Mouse (Mus musculus): ENCODE data around the gene Gm20425.
"Not testable (repeated sequence)": the region's sequence is repeated elsewhere in the genome, so short reads cannot be mapped to it uniquely, and the experiment has no call there.

Gene Gm20425

GRCm38 (mm10) chr9:103224721-103225120 lies 5.4 kb downstream of the Gm20425 start:
- no peak for DNase-seq (ENCODE audit: low read depth)

- DNase-seq (ENCODE audit: low read depth), result no peak
These were observed 15.8 kb downstream of the Gm20425 start for GRCm38 (mm10) chr9:103214281-103214680.

DNA sequence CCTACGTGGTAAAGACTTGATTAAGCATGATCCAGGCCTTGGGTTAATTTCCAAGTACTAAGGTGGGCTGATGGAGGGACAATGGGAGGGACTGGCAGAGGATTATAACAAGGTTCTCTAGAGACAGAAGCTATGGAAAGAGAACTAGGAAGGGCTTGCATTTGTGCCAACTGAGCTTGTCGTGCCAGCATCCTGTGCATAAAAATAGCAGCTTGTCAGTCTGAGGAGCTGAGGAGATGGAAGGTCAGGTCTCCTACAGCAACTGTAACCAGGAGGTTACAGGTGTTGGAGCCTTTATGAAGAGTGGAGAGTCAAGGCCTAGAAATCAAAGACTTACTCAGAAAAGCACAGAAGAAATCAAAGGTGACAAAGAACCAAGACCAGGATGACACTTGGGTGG lies 16.5 kb downstream of the Gm20425 start:
- DNase-seq (ENCODE audit: low read depth), result no peak

- DNase-seq (ENCODE audit: low read depth), result no peak
These were observed 17.3 kb downstream of the Gm20425 start for GRCm38 (mm10) chr9:103212654-103213420.

GRCm38 (mm10) chr9:103208802-103209423 lies 21.2 kb downstream of the Gm20425 start:
- no peak for DNase-seq (ENCODE audit: low read depth)

DNA sequence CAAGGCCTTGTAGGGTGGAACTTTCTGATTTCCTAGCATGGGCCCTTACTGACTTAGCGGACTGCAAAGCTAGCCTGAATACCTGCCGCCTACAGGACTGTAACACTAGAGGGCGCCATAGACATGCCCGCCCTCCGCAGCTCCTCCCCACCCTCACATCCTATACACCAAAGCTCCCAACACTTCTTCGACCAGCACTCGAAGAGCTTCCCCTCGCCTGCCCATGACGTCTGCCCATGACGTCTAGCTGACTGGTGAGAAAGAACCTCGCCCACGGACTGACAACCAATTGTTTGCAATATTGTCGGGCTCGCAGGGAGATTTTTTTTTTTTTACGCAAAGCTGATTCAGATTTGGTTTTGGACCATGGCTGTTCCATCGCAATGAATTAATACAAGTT lies 22.3 kb downstream of the Gm20425 start:
- DNase-seq (ENCODE audit: low read depth), result peak; percentile 90

DNA sequence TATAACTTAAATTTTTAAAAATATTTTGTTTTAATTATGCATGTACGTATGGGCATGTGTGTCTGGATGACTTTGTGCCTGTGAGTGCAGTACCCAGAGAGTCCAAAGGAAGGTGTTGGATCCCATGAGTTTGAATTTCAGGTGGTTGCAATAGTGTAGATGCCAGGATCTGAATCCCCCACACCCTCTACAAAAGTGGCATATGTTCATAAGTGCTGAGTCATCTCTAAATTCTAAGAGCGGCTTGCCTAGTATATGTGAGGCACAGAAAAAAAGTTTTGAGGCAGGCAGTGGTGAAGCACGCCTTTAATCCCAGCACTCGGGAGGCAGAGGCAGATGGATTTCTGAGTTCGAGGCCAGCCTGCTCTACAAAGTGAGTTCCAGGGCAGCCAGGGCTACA lies 24.3 kb downstream of the Gm20425 start:
- no peak for DNase-seq (ENCODE audit: low read depth)

DNA sequence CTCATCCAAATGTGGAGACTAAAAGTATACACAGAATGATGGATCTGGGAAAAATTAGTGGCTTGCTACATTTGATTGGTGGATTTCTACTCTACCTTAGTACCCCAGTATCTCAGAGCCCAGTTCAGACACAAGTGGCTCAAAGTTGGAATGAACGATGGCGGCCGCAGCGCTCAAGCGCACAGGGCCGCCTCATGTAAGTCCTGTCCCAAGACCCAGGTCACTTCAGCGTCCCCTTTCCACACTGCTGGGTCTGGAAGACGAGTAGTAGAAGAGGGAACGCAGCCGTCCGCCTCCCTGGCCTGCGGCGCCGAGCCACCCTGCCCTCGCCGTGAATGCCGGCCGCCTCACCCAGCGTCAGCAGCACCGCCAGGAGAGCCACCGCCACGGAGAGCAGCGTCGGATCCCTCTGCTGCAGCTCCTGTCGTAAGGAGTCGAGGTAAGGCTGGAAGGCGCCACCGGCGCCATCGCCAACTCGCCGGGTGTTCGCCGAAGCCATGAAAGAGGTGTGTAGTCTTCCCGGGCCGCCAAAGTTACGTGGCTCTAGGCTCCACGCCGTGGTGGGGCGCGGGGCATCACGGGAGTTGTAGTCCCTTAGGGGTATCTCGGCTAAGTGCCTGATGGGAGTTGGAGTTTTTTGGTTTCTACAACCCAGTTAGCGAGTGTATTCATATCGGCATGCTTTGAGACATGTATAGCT lies 28.4 kb downstream of the Gm20425 start, which contains the start of gene Srprb:
TSS of gene Srprb (minus strand) at position 577 of the 700 bp plus-strand sequence.
- peak; percentile 92 for DNase-seq (ENCODE audit: low read depth)

GRCm38 (mm10) chr9:103188416-103188815 lies 41.7 kb downstream of the Gm20425 start:
- no peak for DNase-seq (ENCODE audit: low read depth)

DNA sequence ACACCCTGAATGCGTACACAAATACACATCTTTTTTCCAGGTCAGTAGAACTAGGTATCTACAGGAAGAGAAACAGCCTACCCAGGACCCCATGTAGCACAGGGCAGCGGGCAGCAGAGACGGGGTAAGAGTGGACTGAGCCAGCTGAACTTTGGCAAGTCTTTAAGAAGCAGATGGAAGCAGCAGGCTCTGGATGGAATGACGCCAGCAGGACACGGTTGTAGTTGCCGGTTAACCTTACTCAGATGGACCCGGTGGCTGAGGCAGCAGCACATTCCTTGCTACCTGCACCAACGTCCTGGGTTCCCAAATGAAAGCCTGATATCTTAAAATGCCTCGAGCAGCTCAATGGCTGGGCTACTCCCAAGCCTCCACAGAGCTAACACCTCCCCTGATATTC lies 43.4 kb downstream of the Gm20425 start:
- no peak for DNase-seq (ENCODE audit: low read depth)

DNA sequence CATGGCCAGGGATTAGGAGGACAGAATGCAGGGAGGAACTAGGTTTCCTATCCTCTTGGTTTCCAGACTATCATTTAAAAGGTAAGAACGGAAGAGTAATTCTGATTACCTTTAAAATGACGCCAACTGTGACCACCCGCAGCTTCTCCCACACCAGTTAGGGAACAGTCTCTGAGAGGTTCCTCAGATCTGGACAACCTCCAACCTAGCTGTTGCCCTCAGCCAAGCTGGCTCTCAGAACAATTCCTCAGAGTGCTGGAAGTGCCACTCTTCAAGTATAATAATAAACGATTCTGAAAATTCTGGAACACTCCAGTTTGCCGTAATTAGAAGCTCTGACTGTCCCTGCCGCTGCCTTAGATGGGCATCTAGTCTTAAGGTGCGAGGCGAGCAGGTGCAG lies 44.2 kb downstream of the Gm20425 start:
- no peak for DNase-seq (ENCODE audit: low read depth)

- no peak for DNase-seq (ENCODE audit: low read depth)
These were observed 45.3 kb downstream of the Gm20425 start for GRCm38 (mm10) chr9:103184855-103185254.

- DNase-seq (ENCODE audit: low read depth), result no peak
These were observed 48.2 kb downstream of the Gm20425 start for GRCm38 (mm10) chr9:103181886-103182285.

GRCm38 (mm10) chr9:103180807-103181565 lies 49.1 kb downstream of the Gm20425 start:
- peak; percentile 69 for DNase-seq (ENCODE audit: low read depth)

GRCm38 (mm10) chr9:103180303-103180702 lies 49.8 kb downstream of the Gm20425 start:
- peak; percentile 11 for DNase-seq (ENCODE audit: low read depth)

GRCm38 (mm10) chr9:103175692-103176091 lies 54.4 kb downstream of the Gm20425 start:
- DNase-seq (ENCODE audit: low read depth), result no peak

DNA sequence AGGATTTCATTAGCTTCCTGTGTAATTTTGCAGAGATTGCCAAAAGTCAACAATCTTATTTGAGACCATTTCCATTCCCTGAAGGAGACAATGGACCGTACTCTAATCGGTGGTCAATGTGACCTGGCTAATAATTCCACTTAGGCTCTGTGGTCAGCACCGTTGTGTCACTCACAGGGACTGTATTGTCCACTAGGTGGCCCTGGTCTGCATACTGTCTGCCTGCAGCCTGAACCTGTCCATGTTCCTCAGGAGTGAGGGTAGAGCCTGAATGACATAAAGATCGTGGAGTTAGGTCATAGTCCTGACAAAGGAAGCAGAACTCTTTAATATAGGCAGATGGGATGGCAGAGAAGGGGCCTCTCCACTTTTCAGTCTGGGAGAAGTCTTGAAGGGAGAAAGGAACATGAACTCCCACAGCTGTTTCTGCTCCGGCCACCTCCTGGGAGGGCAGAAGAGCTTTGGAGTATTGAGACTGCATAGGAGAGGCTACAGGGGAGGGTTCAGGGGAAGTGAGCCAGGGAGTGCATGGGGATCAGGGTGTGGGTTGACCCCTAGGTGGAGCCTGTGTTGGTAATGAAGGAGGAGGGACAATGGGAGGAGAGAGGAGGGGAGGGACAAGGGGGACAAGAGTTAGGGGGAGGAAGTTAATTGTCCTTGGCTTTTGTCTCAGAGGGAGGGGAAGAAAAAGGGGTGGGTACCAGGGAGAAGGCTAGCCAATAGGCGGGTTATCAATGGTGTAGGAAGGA lies 55.2 kb downstream of the Gm20425 start:
- DNase-seq (ENCODE audit: low read depth), result no peak

GRCm38 (mm10) chr9:103168771-103169170 lies 61.3 kb downstream of the Gm20425 start:
- DNase-seq (ENCODE audit: low read depth), result no peak

DNA sequence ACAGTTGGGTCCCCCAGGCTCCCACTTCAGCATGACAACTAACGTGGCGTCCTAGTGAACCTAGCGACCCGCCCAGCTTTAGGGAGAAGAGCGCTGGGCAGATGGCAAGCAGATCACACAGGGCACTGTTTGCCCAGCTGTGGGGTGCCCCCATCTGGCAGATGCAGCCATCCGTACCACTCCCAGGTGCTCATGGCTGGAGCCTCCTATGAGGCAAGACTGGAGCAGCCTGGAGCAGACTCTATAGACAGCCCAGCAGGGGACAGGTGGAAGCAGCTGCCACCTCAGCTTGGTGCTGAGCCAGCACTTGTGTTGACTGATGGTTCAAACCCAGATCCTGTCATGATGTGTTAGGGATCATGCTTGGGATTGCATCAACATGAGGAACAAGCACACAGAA lies 62.1 kb downstream of the Gm20425 start:
- no peak for DNase-seq (ENCODE audit: low read depth)

GRCm38 (mm10) chr9:103163806-103164205 lies 66.3 kb downstream of the Gm20425 start:
- DNase-seq (ENCODE audit: low read depth), result no peak

GRCm38 (mm10) chr9:103155158-103155557 lies 74.9 kb downstream of the Gm20425 start:
- DNase-seq (ENCODE audit: low read depth), result not testable (repeated sequence)

Measured in naive thymus-derived CD4-positive, alpha-beta T cell, adult 2 months (primary cell).